Mouse (Mus musculus): ENCODE measurements around the gene Gba2. TPM values are rescaled to one million over a fixed set of nuclear protein-coding genes. Genes with fewer than 3 reads are reported as not detected.

Gba2 gene
- polyA plus RNA-seq, 1 experiment from 2014 or later = 32.0 TPM

GRCm38 (mm10) chr4:43519956-43520355, 58.7 kb downstream of the Gba2 start:
- Histone ChIP-seq H3K4me3 (replicated peaks) (peak overlapping the region; percentile 23), H3K27ac (no peak overlapping the region), H3K4me1 (replicated peaks) (peaks cover 56% of the 10 kb centered on the region), H3K4me2 (peak overlapping the region; percentile 80), H3K27me3 (peaks cover 60% of the 10 kb centered on the region), H3K36me3 (peaks cover 18% of the 10 kb centered on the region; the same call in 1 of the 2 replicates), H3K9ac (replicated peaks) (0 out of 2 replicates have a peak overlapping the region, but pooled peaks have one; percentile 12), H3K9me3 (no peaks in the 10 kb centered on the region)
- 15% methylated on average over 6 of the region's 6 CpGs for WGBS
- no peak for ATAC-seq (ENCODE audit: insufficient number of reproducible peaks, insufficient read depth, low FRiP score, low TSS enrichment, low read depth)

GRCm38 (mm10) chr4:43519551-43519950, 59.1 kb downstream of the Gba2 start:
- H3K4me2 ChIP-seq = peak overlapping the region; percentile 80
- H3K36me3 ChIP-seq = peaks cover 18% of the 10 kb centered on the region; the same call in 1 of the 2 replicates
- no peak overlapping the region for H3K27ac ChIP-seq
- H3K4me3 ChIP-seq (replicated peaks) = peak overlapping the region; percentile 23
- 0 out of 2 replicates have a peak overlapping the region, but pooled peaks have one; percentile 12 for H3K9ac ChIP-seq (replicated peaks)
- ATAC-seq (ENCODE audit: insufficient number of reproducible peaks, insufficient read depth, low FRiP score, low TSS enrichment, low read depth) = no peak
- WGBS = 27% methylated on average over 10 of the region's 10 CpGs
- peaks cover 56% of the 10 kb centered on the region for H3K4me1 ChIP-seq (replicated peaks)
- peaks cover 56% of the 10 kb centered on the region for H3K27me3 ChIP-seq
- H3K9me3 ChIP-seq = no peaks in the 10 kb centered on the region

Other genes with a start within 250 kb of the Gba2 start
- 8.0 and 14.3 TPM in 2 replicates for gene Rusc2, start 196.9 kb downstream of the Gba2 start, polyA plus RNA-seq (2016; fragmentation: Nextera tagmentation; extraction: Ambion mirVana)
- 0.24 TPM in 1 of 2 replicates, not detected in the other for gene Fam166b, start 149.7 kb downstream of the Gba2 start, polyA plus RNA-seq (2016; fragmentation: Nextera tagmentation; extraction: Ambion mirVana)
- 13.3 TPM in 2 replicates for gene Tesk1, start 136.9 kb downstream of the Gba2 start, polyA plus RNA-seq (2016; fragmentation: Nextera tagmentation; extraction: Ambion mirVana)
- gene Cd72, start 124.2 kb downstream of the Gba2 start, polyA plus RNA-seq (2016; fragmentation: Nextera tagmentation; extraction: Ambion mirVana) = 2.7 and 3.5 TPM in 2 replicates
- gene Sit1, start 95.1 kb downstream of the Gba2 start, polyA plus RNA-seq (2016; fragmentation: Nextera tagmentation; extraction: Ambion mirVana) = not detected in 2 replicates
- 62.0 and 63.8 TPM in 2 replicates for gene Ccdc107, start 86.0 kb downstream of the Gba2 start, polyA plus RNA-seq (2016; fragmentation: Nextera tagmentation; extraction: Ambion mirVana)
- 44.8 and 46.4 TPM in 2 replicates for gene Arhgef39, start 79.2 kb downstream of the Gba2 start, polyA plus RNA-seq (2016; fragmentation: Nextera tagmentation; extraction: Ambion mirVana)
- 1.1 and 1.3 TPM in 2 replicates for gene Car9, start 71.9 kb downstream of the Gba2 start, polyA plus RNA-seq (2016; fragmentation: Nextera tagmentation; extraction: Ambion mirVana)
- 215 and 216 TPM in 2 replicates for gene Tpm2, start 55.1 kb downstream of the Gba2 start, polyA plus RNA-seq (2016; fragmentation: Nextera tagmentation; extraction: Ambion mirVana)
- gene Creb3, start 16.5 kb downstream of the Gba2 start, polyA plus RNA-seq (2016; fragmentation: Nextera tagmentation; extraction: Ambion mirVana) = 42.0 and 44.5 TPM in 2 replicates
- gene Tln1, start 16.2 kb downstream of the Gba2 start, polyA plus RNA-seq (2016; fragmentation: Nextera tagmentation; extraction: Ambion mirVana) = 62.2 and 67.4 TPM in 2 replicates
- gene Rgp1, start 158 bp downstream of the Gba2 start, polyA plus RNA-seq (2016; fragmentation: Nextera tagmentation; extraction: Ambion mirVana) = 36.6 and 42.5 TPM in 2 replicates
- 2.1 TPM in 1 of 2 replicates, not detected in the other for gene Msmp, start 5.6 kb upstream of the Gba2 start, polyA plus RNA-seq (2016; fragmentation: Nextera tagmentation; extraction: Ambion mirVana)
- 14.4 and 17.9 TPM in 2 replicates for gene Npr2, start 53.1 kb upstream of the Gba2 start, polyA plus RNA-seq (2016; fragmentation: Nextera tagmentation; extraction: Ambion mirVana)
- gene Spag8, start 74.7 kb upstream of the Gba2 start, polyA plus RNA-seq (2016; fragmentation: Nextera tagmentation; extraction: Ambion mirVana) = 0.95 and 0.99 TPM in 2 replicates
- gene Hint2, start 77.6 kb upstream of the Gba2 start, polyA plus RNA-seq (2016; fragmentation: Nextera tagmentation; extraction: Ambion mirVana) = 78.7 and 87.6 TPM in 2 replicates
- gene Tmem8b, start 90.1 kb upstream of the Gba2 start, polyA plus RNA-seq (2016; fragmentation: Nextera tagmentation; extraction: Ambion mirVana) = 5.6 and 6.6 TPM in 2 replicates
- gene Fam221b, start 90.3 kb upstream of the Gba2 start, polyA plus RNA-seq (2016; fragmentation: Nextera tagmentation; extraction: Ambion mirVana) = 2.8 and 3.6 TPM in 2 replicates
- gene Olfr70, start 121.9 kb upstream of the Gba2 start, polyA plus RNA-seq (2016; fragmentation: Nextera tagmentation; extraction: Ambion mirVana) = 0.08 TPM in 1 of 2 replicates, not detected in the other
- gene Olfr71, start 131.4 kb upstream of the Gba2 start, polyA plus RNA-seq (2016; fragmentation: Nextera tagmentation; extraction: Ambion mirVana) = not detected in 2 replicates
- 0.38 and 0.72 TPM in 2 replicates for gene Hrct1, start 148.3 kb upstream of the Gba2 start, polyA plus RNA-seq (2016; fragmentation: Nextera tagmentation; extraction: Ambion mirVana)
- 0.20 and 0.28 TPM in 2 replicates for gene Spaar, start 151.2 kb upstream of the Gba2 start, polyA plus RNA-seq (2016; fragmentation: Nextera tagmentation; extraction: Ambion mirVana)
- not detected in 2 replicates for gene Olfr159, start 192.1 kb upstream of the Gba2 start, polyA plus RNA-seq (2016; fragmentation: Nextera tagmentation; extraction: Ambion mirVana)
- 0.19 TPM in 1 of 2 replicates, not detected in the other for gene Olfr156, start 245.0 kb upstream of the Gba2 start, polyA plus RNA-seq (2016; fragmentation: Nextera tagmentation; extraction: Ambion mirVana)